Mouse (Mus musculus) kidney, postnatal 36 days (tissue): ENCODE measurements around the gene Galnt13.
A peak's percentile ranks its signal among the peaks of the same experiment; 100 is the strongest.
"Not testable (repeated sequence)": the region's sequence is repeated elsewhere in the genome, so short reads cannot be mapped to it uniquely, and the experiment has no call there.

ENCODE experiments used
- DNase-seq, 2 experiments: peaks; one replicate each; pipeline ENCODE4 v3.0.0; 2021 to 2022; ENCODE audit warnings: mixed read lengths in 2 of 2

Galnt13 gene

DNA sequence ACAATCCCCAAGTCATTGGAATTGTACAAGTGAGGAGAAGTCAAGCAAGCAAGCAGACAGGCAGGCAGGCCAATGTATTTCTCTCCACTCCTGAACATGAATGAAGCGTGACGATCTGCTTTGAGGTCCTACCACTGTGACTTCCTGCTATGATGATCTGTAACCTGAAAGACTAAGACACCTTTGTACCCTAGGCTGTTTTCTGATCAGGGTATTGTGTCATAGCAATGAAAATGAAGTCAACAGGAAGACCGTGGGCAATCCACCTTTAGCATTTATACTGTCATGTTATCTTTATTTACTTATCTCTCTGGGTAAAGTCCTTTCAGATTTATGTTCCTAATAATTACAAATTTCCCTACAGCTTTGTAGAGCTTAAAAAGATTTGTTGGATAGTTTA is 500.3 kb downstream of the Galnt13 start:
- no peak for DNase-seq

- no peak for DNase-seq
Observed at GRCm38 (mm10) chr2:54937306-54937705, 501.2 kb downstream of the Galnt13 start.

- no peak for DNase-seq
Observed at GRCm38 (mm10) chr2:54938075-54938474, 502.0 kb downstream of the Galnt13 start.

GRCm38 (mm10) chr2:54943386-54943785 is 507.3 kb downstream of the Galnt13 start:
- no peak for DNase-seq

DNA sequence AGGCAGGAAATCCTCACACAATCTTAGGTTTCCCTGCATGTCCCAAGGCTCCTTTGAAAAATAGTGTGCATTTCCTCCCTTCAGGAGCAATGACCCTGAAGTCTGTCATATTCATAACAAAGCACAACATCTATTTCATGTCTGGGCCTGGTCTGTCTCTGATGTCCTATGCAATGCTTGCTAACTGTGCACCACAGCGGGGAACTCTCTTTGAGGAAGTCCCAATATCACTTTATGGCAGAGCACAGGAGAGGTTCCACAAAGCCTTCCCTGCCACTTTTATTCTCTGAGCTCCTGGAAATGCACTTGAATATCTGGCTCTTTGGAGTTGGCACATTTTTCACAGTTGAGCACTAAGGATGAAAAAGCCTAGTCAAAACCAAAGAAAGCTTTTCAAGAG is 547.7 kb downstream of the Galnt13 start:
- DNase-seq: no peak

DNA sequence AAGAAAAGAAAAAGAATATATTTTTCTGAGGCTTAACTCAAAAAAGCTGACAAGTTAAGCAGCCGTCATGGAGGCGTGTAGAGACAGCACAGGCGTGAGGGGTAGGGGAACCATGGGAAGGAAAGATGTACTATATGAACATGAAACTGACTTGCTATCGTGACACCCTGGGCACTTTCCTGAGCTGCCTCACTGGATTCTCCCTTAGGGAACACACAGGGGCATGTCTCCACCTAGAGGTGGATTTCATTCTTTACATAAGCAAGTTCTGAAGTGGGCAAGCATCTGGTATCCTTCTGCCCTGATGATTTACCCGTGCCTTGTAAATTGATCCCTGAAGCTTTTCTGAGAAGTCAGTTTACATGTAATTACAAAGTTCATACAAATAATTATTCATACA is 586.4 kb downstream of the Galnt13 start:
- DNase-seq: not testable (repeated sequence)

DNA sequence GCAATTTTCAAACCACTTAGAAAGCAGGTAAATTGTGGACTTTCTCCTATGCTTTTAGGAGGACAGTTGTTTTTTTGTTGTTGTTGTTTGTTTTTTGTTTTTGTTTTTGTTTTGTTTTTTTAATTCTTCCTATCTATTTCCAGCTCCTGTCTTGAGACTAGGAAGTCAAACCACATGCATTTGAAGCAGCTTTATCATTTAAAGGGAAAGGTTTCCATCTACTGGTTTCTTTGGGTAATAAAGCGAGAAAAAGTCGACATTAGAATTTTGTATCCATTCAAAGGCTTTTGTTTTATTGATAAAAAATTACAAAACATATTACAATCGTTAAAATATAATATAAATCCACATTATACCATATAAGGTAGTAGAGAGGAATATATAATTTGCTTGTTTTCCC is 598.5 kb downstream of the Galnt13 start:
- no peak for DNase-seq

DNA sequence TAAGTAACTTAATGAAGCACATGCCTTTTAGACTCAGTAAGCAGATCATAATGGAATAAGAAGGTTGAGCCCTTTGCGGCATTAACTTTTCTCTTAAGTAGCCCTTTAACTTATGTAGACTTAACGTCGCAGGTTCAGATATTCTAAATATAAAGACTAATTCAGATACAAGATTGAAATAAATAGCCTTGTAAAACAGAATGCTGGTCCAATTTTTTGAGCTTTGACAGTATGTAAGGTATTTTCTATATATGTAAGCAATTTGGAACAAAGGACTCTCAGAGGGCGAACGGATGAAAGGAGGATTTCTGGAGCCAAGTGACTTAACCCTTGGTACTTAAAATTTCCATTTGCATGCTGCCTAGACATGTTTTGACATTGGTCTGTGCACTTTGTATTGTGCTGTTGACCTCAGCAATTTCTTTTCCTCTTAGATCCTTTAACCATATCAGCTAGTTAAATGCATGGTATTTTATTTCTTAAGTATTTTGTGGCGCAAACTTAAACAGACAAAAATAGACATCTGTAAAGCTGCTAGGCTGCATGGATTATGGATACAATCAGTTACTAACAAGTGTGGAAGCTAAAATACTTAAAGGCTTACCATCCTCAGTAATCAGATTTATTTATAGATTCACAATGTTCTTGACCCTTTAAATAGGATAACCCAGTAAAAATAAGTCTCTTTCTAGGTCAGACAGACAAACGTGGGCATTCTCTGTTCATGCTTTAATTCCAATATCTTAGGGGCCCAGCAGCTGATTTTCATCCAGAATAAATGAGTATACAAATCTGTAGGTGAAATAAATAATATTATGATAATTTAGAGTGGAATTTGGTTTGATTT is 629.6 kb downstream of the Galnt13 start:
- DNase-seq: no peak

DNA sequence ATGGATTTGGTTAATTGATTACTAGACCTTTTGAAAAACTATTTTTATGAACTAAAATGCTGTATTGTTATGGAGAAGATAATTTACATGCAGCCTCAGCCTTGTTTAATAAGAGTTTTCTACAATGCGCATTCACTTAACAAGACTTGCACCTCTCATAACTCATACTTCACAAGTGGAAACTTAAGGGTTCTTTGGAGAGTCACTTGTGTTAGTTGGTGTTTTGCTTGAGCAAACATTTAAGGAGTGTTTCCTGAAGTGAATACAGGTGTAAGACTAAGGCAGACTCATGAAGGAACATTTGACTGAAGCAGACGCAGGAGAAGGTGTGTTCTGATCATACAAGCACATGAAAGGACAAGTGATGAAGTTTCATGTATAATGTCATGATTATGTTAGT is 649.5 kb downstream of the Galnt13 start:
- DNase-seq: no peak

- no peak for DNase-seq
Observed at GRCm38 (mm10) chr2:55088034-55088433, 651.9 kb downstream of the Galnt13 start.

DNA sequence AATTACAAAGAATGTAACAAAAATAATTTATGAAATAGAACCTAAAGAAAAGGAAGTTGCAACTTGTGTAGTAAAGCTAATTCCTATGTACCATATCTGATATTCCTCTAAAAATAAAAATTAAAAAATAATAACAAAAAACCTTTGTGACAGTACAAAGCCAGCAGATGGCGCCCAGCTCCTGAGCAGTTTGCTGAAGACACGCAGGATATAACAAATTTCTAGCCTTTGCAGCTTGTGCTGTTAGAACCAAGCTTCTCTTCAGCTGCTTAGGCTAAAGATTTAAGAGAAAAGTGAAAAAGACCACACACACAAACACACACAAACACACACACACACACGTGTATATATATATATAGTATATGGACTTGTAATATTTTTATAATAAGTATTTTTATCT is 654.2 kb downstream of the Galnt13 start:
- DNase-seq: peak; percentile 3 to 51

- no peak for DNase-seq
Observed at GRCm38 (mm10) chr2:55091495-55091894, 655.4 kb downstream of the Galnt13 start.

- no peak for DNase-seq
Observed at GRCm38 (mm10) chr2:55099100-55099499, 663.0 kb downstream of the Galnt13 start.

- peak in 1 of 2 experiments; percentile 28 for DNase-seq
Observed at GRCm38 (mm10) chr2:55101279-55101678, 665.2 kb downstream of the Galnt13 start.

- no peak for DNase-seq
Observed at GRCm38 (mm10) chr2:55103521-55103920, 667.4 kb downstream of the Galnt13 start.

GRCm38 (mm10) chr2:55107828-55108227 is 671.7 kb downstream of the Galnt13 start:
- DNase-seq: no peak

DNA sequence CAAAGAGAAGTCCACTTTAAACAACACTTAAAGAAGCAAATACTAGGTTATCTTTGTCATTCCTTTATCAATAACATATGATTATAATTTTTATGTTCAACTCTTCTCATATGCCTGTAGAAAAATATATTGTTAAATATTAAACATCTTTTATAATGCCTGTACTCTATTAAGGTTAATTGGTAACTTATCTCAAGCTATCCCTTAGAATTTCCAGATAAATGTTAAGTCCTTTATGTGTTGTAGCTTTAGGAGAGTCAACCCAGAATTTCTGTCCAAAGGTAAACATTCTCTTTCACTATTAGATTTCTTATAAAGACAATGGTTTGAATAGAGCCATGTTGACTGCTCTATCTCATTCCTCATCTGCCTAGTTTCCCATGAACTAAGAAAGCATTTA is 717.0 kb downstream of the Galnt13 start:
- DNase-seq: no peak

GRCm38 (mm10) chr2:55164781-55165180 is 728.7 kb downstream of the Galnt13 start:
- peak in 1 of 2 experiments; percentile 1 for DNase-seq
